Mouse (Mus musculus) thymus, postnatal 25 days (tissue): ENCODE measurements around the gene Ctla4.
A peak's percentile ranks its signal among the peaks of the same experiment; 100 is the strongest.

Experiments
- DNase-seq: peaks from one replicate; pipeline ENCODE4 v3.0.0; 2022

Ctla4 gene

GRCm38 (mm10) chr1:60930397-60930796 lies 43.6 kb downstream of the Ctla4 start:
- DNase-seq = no peak

DNA sequence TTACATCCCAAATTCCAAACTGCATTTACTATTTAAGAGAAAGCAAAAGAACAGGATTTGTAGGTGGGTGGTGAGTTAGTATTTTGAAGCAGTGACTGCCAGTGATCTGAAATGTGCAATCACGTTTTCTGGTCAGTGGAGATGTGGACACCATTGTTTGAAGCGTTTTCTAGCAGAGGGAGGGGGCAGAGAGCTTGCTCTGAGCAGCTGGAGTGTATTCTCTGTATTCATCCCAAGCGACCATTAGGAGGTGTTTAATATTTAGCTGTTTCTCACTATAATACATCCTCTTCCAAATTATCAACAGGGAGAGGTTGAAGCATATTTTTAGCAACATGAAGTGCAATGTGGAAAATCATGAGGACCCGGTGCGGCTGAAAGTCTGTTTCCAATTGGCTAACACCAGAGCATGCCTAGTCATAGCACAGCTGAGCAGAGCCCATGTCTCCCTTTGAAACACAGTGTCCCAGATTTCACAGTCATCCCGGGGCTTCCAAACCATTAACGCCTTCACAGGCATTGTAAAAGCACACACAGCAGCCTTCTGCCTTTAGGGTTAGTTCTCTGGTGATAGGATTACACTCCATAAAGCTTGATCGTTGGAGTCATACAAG lies 49.3 kb downstream of the Ctla4 start:
- no peak for DNase-seq

- no peak for DNase-seq
These were observed 50.3 kb downstream of the Ctla4 start for GRCm38 (mm10) chr1:60936963-60937711.

GRCm38 (mm10) chr1:60938256-60938655 lies 51.5 kb downstream of the Ctla4 start:
- DNase-seq = no peak

DNA sequence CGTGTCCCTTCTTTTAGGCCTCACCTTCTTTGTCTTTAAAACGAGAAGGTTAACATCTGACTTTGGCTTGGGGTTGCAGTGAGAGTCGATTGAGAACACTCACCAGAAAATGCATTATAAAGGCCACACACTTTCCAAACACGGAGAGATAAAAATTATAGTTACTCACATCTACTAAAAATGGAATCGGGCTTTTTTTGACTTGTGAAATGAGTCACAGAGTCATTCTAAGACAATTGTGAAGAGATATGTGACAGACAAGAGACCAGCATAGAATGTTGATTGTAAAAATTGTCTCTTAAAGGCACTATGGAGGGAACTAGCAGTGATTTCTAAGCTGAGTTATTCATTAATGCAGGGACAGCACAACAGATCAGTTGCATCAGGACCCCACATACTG lies 52.2 kb downstream of the Ctla4 start:
- DNase-seq = no peak

- DNase-seq = no peak
These were observed 53.2 kb downstream of the Ctla4 start for GRCm38 (mm10) chr1:60940023-60940422.

DNA sequence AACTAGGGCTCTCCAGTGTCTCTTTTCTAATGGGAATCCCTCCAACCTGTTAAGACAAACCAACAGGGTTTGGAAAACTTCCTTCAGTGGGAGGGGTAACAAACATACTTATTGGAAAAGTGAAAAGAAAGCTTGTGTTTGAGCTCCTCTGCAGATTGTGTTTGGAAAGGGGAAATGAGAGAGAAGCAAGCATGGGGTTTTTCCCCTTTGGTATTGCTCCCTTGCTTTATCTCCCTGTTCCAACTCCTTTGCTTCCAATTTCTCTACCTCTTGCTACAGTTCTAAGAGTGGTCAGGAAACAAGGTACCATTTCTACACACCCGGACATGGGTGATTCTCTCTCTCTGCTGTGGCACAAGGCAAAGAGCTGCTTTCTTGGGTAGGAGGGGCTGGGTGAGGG lies 53.8 kb downstream of the Ctla4 start:
- no peak for DNase-seq

- DNase-seq = no peak
These were observed 54.6 kb downstream of the Ctla4 start for GRCm38 (mm10) chr1:60941056-60942048.

- no peak for DNase-seq
These were observed 56.1 kb downstream of the Ctla4 start for GRCm38 (mm10) chr1:60942921-60943320.

- no peak for DNase-seq
These were observed 59.0 kb downstream of the Ctla4 start for GRCm38 (mm10) chr1:60945633-60946401.

DNA sequence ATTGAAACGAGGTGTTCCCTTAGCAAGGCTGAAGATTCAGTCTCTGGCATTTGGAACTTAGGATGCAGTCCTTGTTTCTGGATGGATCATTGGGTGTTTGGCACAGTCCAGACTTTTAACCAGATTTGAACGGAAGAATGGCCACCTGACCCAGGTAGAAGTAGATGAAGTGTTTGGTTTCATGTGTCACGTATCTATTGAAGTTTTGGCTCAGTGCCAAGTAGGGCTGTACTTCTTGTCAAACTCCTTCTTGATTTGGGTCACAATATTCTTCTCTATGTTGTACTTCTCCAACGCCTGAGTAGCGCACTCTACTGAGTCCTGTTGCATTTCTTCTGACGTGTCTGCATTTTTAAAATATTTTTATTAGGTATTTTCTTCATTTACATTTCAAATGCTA lies 61.3 kb downstream of the Ctla4 start:
- DNase-seq = no peak

DNA sequence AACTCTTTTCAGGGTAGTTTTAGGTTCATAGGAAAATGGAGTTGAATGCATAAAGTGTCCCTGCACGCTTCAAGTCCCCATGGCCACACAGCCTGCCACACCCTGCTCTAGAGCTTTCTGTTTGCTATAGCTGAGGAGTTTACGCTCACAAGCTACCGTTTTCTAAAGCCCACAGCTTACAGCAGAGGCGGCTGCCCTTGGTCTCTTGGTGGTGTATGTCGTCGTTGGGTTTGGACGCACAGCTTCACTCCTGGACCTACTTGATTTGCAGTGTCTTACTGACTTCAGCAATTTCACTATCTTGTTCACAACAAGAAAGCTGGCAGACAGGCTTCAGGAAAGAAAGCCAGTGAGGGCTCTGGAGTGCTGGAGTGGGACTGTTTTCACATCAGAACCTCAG lies 66.2 kb downstream of the Ctla4 start:
- no peak for DNase-seq

- DNase-seq = no peak
These were observed 66.9 kb downstream of the Ctla4 start for GRCm38 (mm10) chr1:60953686-60954085.

- peak; percentile 25 for DNase-seq
These were observed 68.0 kb downstream of the Ctla4 start for GRCm38 (mm10) chr1:60954759-60955158.

DNA sequence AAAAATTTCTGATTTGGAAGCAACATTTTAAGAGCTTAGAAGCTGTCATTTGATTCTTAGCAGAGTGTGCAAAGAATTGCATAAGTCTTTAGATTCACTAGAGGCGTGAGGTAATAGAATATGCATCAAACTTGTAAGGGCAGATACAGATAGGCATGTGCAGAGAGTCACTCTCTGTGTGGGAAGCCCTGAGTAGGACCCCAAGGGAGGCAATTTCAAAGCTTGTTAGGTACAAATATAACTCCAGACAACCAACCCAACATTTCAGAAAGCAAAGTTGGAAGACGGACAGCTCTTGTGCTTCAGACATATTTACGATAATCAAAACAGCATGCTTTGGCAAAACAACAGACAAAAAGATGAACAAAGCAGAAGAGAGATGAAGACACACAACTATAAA lies 68.4 kb downstream of the Ctla4 start:
- no peak for DNase-seq

GRCm38 (mm10) chr1:60956196-60956595 lies 69.4 kb downstream of the Ctla4 start:
- no peak for DNase-seq

- no peak for DNase-seq
These were observed 71.5 kb downstream of the Ctla4 start for GRCm38 (mm10) chr1:60958287-60958686.

DNA sequence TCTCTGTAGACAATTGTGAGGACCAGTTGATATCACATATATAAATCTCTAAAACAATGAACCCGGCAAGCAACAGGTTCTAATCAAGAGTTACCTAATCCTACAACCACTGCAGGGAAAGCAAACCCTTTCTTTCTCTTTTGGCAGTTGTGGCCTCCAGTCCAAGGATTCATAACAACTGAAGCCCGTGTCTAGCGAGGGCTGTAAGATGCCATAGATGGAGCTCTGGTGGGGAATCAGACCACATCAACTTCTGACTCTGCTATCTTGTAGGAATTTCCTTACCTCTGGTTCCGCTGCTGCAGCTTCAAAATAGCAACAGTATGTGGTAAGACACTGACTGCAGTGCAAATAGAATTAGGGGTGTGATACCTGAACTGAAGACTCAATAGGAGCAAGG lies 72.4 kb downstream of the Ctla4 start:
- DNase-seq = no peak

DNA sequence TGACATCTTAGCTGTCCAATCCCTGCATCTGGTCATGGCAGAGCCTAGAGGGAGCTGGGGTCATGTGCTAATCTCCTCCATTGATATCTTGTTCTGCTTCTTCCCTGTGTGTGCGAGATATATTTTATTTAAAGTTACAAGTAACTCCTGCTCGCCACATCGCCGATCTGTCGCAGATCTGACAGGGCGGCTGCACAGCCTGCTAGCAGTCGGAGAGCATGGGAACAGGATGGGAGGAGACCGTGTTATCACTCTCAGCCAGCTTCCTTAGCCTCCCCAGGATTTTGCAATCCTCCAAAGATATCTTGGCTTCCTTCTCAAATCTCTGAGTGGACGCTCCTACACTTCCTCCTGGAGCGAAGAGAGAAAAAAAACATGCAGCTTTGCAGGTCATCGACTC lies 73.7 kb downstream of the Ctla4 start:
- no peak for DNase-seq

- DNase-seq = peak; percentile 63
These were observed 74.3 kb downstream of the Ctla4 start for GRCm38 (mm10) chr1:60961080-60961479.

GRCm38 (mm10) chr1:60962095-60962494 lies 75.3 kb downstream of the Ctla4 start:
- DNase-seq = no peak
